Mouse (Mus musculus): ENCODE measurements around the gene Prune1. TPM values are rescaled to one million over a fixed set of nuclear protein-coding genes. Genes with fewer than 3 reads are reported as not detected.

Prune1 gene
- total and polyA plus RNA-seq, 3 experiments: 8.4 to 9.1 (median 8.5) TPM

- TF ChIP-seq ZNF384 (IDR thresholded peaks at IDR 0.05; ENCODE audit: low read depth, low read length) (peak; percentile 71), TBP (conservative IDR thresholded peaks at IDR 0.05; ENCODE audit: low read depth, low read length) (no peak), CHD2 (IDR thresholded peaks at IDR 0.05; ENCODE audit: low read length) (no peak), EP300 (IDR thresholded peaks at IDR 0.05; ENCODE audit: low read length) (peak; percentile 39; the same call in 1 of the 2 replicates)
- H3K9me3 ChIP-seq (replicated peaks; ENCODE audit: low read length): no peaks in the 10 kb centered on the region
- H3K4me2 ChIP-seq (ENCODE audit: insufficient read depth, low read depth, poor library complexity, severe bottlenecking): peak overlapping the region; percentile 76
- dilution Hi-C loops (cut with MboI; ENCODE audit: extremely low pct_ligation_motif_present, extremely low pct_unique_long_range_greater_than_20kb, low sequenced_read_pairs): no loop called here
- in situ Hi-C loops (cut with MboI; ENCODE audit: low pct_ligation_motif_present, low pct_unique_long_range_greater_than_20kb, low sequenced_read_pairs): loop anchor here (10.0 kb wide), 1 partner anchor 72 kb away; the partner anchor contains the start of gene Tnfaip8l2
- peak overlapping the region; percentile 94; the same call in 1 of the 2 replicates for H3K27ac ChIP-seq (ENCODE audit: insufficient read depth, low read depth)
- H3K27me3 ChIP-seq (replicated peaks): no peaks in the 10 kb centered on the region
- no peak for DNase-seq (ENCODE audit: extremely low read depth)
- peaks cover 28 to 60% of the 10 kb centered on the region in 2 experiments for H3K36me3 ChIP-seq (replicated peaks in 1 of 2; ENCODE audit: control insufficient read depth in 1 of 2, insufficient read depth in 1 of 2, low read length in 1 of 2)
- H3K4me1 ChIP-seq (ENCODE audit: control insufficient read depth in 1 of 2, insufficient read depth in 2 of 2): peaks cover 0 to 24% of the 10 kb centered on the region in 2 experiments; a peak in 1 of 4 replicates
- H3K4me3 ChIP-seq (replicated peaks in 1 of 3; ENCODE audit: low read depth in 2 of 3, low read length in 2 of 3, poor library complexity in 1 of 3): peak overlapping the region; percentile 61 to 89 (median 79)
- peak overlapping the region; percentile 99 for H3K9ac ChIP-seq (ENCODE audit: insufficient read depth, low read depth)
- H3K79me2 ChIP-seq (replicated peaks; ENCODE audit: control insufficient read depth, extremely low read depth, insufficient read depth, poor library complexity, severe bottlenecking): peaks cover 15% of the 10 kb centered on the region
Observed at GRCm38 (mm10) chr3:95216655-95217254, 65.1 kb downstream of the Prune1 start.

GRCm38 (mm10) chr3:95213609-95213975 lies 68.3 kb downstream of the Prune1 start:
- no peaks in the 10 kb centered on the region for H3K27me3 ChIP-seq (replicated peaks)
- H3K4me2 ChIP-seq (ENCODE audit: insufficient read depth, low read depth, poor library complexity, severe bottlenecking): no peak overlapping the region
- no peak for TF ChIP-seq USF2 (conservative IDR thresholded peaks at IDR 0.05; ENCODE audit: low read depth, low read length)
- no peak for TF ChIP-seq PAX5 (IDR thresholded peaks at IDR 0.05; ENCODE audit: low read length)
- no peak for TF ChIP-seq RCOR1 (conservative IDR thresholded peaks at IDR 0.05; ENCODE audit: low read depth, low read length)
- no peak for TF ChIP-seq TBP (conservative IDR thresholded peaks at IDR 0.05; ENCODE audit: low read depth, low read length)
- no peak for TF ChIP-seq MAZ (IDR thresholded peaks at IDR 0.05; ENCODE audit: low read depth, low read length)
- no peak for TF ChIP-seq TCF12 (IDR thresholded peaks at IDR 0.05; ENCODE audit: low read depth, low read length)
- no peak for TF ChIP-seq NRF1 (IDR thresholded peaks at IDR 0.05; ENCODE audit: low read depth, low read length)
- TF ChIP-seq ZKSCAN1 (IDR thresholded peaks at IDR 0.05; ENCODE audit: borderline replicate concordance, low read depth, low read length): no peak
- TF ChIP-seq SIN3A (IDR thresholded peaks at IDR 0.05; ENCODE audit: low read length): no peak
- no peak for TF ChIP-seq MYC (IDR thresholded peaks at IDR 0.05; ENCODE audit: low read depth, low read length)
- no peak overlapping the region for H3K4me3 ChIP-seq (replicated peaks in 1 of 3; ENCODE audit: low read depth in 2 of 3, low read length in 2 of 3, poor library complexity in 1 of 3)
- H3K36me3 ChIP-seq (replicated peaks in 1 of 2; ENCODE audit: control insufficient read depth in 1 of 2, insufficient read depth in 1 of 2, low read length in 1 of 2): peaks cover 15 to 59% of the 10 kb centered on the region in 2 experiments
- no peak overlapping the region for H3K9ac ChIP-seq (ENCODE audit: insufficient read depth, low read depth)
- no peak for DNase-seq (ENCODE audit: extremely low read depth)
- H3K79me2 ChIP-seq (replicated peaks; ENCODE audit: control insufficient read depth, extremely low read depth, insufficient read depth, poor library complexity, severe bottlenecking): peaks cover 12% of the 10 kb centered on the region
- H3K9me3 ChIP-seq (replicated peaks; ENCODE audit: low read length): no peaks in the 10 kb centered on the region
- no peak overlapping the region for H3K27ac ChIP-seq (ENCODE audit: insufficient read depth, low read depth)
- dilution Hi-C loops (cut with MboI; ENCODE audit: extremely low pct_ligation_motif_present, extremely low pct_unique_long_range_greater_than_20kb, low sequenced_read_pairs): no loop called here
- in situ Hi-C loops (cut with MboI; ENCODE audit: low pct_ligation_motif_present, low pct_unique_long_range_greater_than_20kb, low sequenced_read_pairs): loop anchor here (10.0 kb wide), 1 partner anchor 69 kb away; the partner anchor contains the start of gene Tnfaip8l2
- peaks cover 0 to 9% of the 10 kb centered on the region in 2 experiments; a peak in 1 of 4 replicates for H3K4me1 ChIP-seq (ENCODE audit: control insufficient read depth in 1 of 2, insufficient read depth in 2 of 2)
